Mouse (Mus musculus) spleen, postnatal 14 days (tissue): Measurements from ENCODE around the gene Iglon5.
A peak's percentile ranks its signal among the peaks of the same experiment; 100 is the strongest.

Experiments
- DNase-seq, 2 experiments: peaks; one replicate each; pipeline ENCODE4 v3.0.0; 2021 to 2022; ENCODE audit warnings: low spot score in 2 of 2

Iglon5 gene

GRCm38 (mm10) chr7:43489631-43490125, at the start of gene Iglon5:
Iglon5 (minus strand) TSS chr7:43490075.
- no peak for DNase-seq

- DNase-seq = no peak
Measured at GRCm38 (mm10) chr7:43538524-43538923, 48.6 kb upstream of the Iglon5 start.

- no peak for DNase-seq
Measured at GRCm38 (mm10) chr7:43532936-43533505, 43.1 kb upstream of the Iglon5 start.

GRCm38 (mm10) chr7:43530216-43530785, 40.4 kb upstream of the Iglon5 start:
- DNase-seq = no peak

- DNase-seq = no peak
Measured at GRCm38 (mm10) chr7:43525313-43525712, 35.4 kb upstream of the Iglon5 start.

GRCm38 (mm10) chr7:43522776-43523175, 32.9 kb upstream of the Iglon5 start:
- no peak for DNase-seq

- no peak for DNase-seq
Measured at GRCm38 (mm10) chr7:43518341-43518740, 28.5 kb upstream of the Iglon5 start.

- DNase-seq = no peak
Measured at GRCm38 (mm10) chr7:43515076-43515475, 25.2 kb upstream of the Iglon5 start.

- no peak for DNase-seq
Measured at GRCm38 (mm10) chr7:43512519-43512918, 22.6 kb upstream of the Iglon5 start.

- DNase-seq = no peak
Measured at GRCm38 (mm10) chr7:43511707-43512478, 22.0 kb upstream of the Iglon5 start.

- DNase-seq = peak in 1 of 2 experiments; percentile 15
Measured at GRCm38 (mm10) chr7:43495343-43496021, 5.6 kb upstream of the Iglon5 start.

GRCm38 (mm10) chr7:43490861-43491260, 986 bp upstream of the Iglon5 start:
- DNase-seq = no peak

- DNase-seq = no peak
Measured at GRCm38 (mm10) chr7:43490182-43490584, 308 bp upstream of the Iglon5 start.

- no peak for DNase-seq
Measured at GRCm38 (mm10) chr7:43488646-43489045, 1.2 kb downstream of the Iglon5 start.

- no peak for DNase-seq
Measured at GRCm38 (mm10) chr7:43483236-43483635, 6.6 kb downstream of the Iglon5 start.

GRCm38 (mm10) chr7:43482090-43482716, 7.7 kb downstream of the Iglon5 start:
- DNase-seq = no peak

- no peak for DNase-seq
Measured at GRCm38 (mm10) chr7:43481191-43481590, 8.7 kb downstream of the Iglon5 start.

- no peak for DNase-seq
Measured at GRCm38 (mm10) chr7:43476376-43476775, 13.5 kb downstream of the Iglon5 start.

GRCm38 (mm10) chr7:43475706-43476105, 14.2 kb downstream of the Iglon5 start:
- DNase-seq = peak in 1 of 2 experiments; percentile 14

- peak in 1 of 2 experiments; percentile 36 for DNase-seq
Measured at GRCm38 (mm10) chr7:43470373-43470772, 19.5 kb downstream of the Iglon5 start.

GRCm38 (mm10) chr7:43466099-43466694, 23.7 kb downstream of the Iglon5 start:
- DNase-seq = peak; percentile 64 to 77
